Mouse (Mus musculus) heart, adult 11 months (tissue): ENCODE results near the gene Etv6.

Source experiments
- DNase-seq: peaks from one replicate; pipeline ENCODE4 v3.0.0; 2022

Gene Etv6

GRCm38 (mm10) chr6:134217747-134218146 lies 182.2 kb downstream of the Etv6 start:
- no peak for DNase-seq

DNA sequence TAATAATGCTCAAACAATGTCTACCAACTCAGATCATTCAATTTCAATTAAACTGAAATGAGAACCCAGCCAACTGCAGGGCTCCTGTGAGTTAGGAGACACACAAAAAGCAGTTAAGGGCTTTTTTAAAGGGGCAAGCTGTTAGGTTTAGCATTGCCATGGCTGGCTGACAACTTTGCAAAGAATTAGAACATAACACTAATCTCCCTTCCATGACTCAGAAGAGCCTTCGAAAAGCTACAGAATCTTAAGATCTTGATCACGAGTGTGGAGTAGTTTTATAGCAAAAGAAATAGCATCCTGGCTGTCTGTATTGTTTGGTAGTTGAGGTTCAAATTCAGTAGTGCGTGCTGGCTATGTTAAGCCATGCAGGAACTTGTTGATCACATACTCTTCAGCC lies 182.9 kb downstream of the Etv6 start:
- no peak for DNase-seq

- no peak for DNase-seq
Observed at GRCm38 (mm10) chr6:134219358-134219757, 183.9 kb downstream of the Etv6 start.

DNA sequence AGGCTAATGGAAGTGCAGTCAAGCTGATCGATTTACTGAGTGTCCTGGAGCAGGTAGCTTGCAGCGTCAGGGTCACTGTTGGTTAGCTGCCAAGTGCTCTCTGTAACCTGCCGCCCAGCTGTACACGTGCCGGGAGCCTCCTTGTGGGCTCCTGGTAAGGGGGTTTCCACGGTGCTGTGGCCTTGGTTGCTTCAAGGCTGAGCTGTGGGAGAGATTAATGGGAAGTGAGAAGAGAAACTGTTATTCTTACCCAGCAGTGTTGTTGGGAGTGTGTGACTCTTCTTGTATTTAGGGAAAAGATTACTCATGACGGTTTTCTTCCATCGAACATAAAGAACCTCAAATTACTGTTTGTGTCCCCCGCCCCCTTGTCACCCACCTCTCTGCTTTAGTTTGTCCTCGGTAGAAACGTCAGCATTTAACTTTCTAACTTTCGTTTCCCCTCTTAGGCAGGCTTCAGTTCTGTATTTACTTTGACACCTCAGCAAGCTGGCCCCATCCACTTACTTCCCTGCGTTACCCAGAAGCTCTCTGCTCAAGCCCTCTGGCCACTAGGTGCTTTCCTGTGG lies 184.8 kb downstream of the Etv6 start:
- no peak for DNase-seq

DNA sequence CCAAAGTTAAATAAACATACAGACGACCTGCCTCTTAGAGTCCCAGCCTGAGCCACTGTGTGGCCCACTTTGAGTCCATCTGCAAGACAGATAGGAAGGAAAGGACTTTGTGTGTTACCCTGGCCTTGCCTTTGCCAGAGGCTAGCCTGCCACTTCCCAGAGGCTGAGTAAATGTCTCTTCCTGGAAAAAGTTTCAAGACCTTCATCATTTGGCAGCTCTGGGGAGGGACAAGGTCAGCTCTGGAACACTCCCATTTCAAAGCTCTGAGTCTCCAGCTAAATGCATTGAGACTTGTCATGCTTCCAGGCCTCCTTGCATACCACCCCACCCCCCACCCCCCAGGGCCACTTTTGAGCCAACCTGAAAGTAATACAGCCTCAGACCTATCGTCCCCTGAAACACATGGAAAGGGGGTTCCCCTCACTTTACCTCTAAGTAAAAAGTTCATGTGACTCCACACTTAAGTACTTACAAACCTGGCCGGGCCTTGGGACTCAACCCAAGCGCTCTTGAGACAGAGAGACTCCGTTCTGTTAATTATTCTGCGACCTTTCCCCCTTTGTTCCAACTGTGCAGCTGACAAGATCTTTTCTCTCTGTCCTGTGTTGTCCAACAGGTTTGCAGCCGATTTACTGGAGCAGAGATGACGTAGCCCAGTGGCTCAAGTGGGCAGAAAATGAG lies 186.9 kb downstream of the Etv6 start:
- DNase-seq = no peak

DNA sequence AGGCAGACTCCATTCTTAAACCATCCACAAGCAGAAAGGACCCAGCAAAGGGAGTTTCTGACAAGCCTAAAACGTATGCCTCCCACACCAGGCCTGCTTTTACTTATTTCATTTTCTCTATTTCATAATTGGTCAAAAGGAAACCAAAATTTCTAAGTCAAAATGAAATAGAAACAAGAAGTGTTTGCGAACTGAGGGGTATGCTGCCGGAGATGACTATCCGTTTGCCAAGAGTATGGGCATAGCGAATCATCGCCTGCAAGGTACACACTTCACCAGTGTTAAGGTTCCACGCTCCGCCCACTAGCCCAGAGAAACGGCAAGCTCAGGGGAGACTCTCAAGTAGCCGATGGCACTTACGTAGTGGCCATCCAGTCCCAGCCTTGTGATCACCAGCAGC lies 190.1 kb downstream of the Etv6 start:
- no peak for DNase-seq

DNA sequence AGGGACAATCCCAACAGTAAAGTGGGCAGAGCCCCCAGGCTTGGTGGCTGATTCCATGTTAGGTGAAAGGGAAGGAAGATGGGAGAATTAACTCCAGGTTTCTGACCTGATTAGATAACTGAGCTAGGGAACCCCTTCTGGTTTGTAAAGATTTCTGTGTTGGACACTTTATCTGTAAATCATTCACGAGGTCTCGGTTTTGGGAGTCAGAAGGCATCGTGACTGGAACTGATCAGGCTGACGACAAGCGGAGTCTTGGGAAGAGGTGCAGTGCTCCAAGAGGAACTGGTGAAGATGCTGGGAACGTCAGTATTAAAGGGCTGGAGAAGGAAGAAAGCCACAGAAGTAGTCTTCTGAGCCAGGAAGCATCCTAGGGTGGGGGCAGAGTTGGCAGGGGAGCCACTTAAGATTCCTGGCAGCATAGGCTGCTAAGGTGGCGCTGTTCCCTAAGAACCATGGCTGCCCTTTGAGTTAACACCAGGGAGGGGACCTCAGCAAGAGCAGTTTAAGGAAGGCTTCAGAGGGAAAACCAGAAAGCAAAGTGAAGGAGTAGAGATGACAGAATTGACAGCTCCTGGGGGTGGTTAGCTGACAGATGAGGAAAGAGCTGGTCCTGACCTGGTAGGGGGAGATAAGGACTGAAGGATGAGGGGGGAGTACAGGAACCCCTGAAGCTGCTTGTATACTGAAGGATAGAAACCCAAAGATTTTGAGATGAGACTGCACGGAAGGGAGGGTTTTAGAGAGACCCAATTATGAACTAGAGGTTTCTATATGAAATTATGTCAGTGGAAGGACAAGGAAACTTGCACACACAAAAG lies 191.1 kb downstream of the Etv6 start:
- no peak for DNase-seq

GRCm38 (mm10) chr6:134236311-134236710 lies 200.8 kb downstream of the Etv6 start:
- DNase-seq = no peak

DNA sequence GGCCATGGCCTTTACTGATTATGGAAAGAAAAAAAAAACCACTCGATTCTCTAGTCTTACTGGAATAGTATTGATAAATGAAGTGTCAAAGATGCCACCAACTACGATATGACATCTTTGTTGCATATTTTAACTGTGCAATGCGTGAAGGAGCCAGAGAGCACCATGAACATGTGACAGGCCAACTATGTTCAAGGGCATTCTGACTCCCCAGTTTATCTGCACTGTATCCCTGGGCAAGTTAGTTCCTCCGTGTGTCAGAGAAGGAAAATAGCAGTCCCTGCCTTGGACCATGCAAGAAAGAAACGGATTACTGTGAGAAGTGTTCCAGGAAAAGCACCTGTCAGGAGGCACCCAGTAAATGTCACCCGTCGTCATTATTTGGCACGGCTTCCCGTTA lies 203.0 kb downstream of the Etv6 start:
- DNase-seq = no peak

- DNase-seq = no peak
Observed at GRCm38 (mm10) chr6:134240988-134241387, 205.5 kb downstream of the Etv6 start.

- no peak for DNase-seq
Observed at GRCm38 (mm10) chr6:134243119-134243518, 207.6 kb downstream of the Etv6 start.

GRCm38 (mm10) chr6:134243546-134243945 lies 208.0 kb downstream of the Etv6 start:
- peak; percentile 94 for DNase-seq

DNA sequence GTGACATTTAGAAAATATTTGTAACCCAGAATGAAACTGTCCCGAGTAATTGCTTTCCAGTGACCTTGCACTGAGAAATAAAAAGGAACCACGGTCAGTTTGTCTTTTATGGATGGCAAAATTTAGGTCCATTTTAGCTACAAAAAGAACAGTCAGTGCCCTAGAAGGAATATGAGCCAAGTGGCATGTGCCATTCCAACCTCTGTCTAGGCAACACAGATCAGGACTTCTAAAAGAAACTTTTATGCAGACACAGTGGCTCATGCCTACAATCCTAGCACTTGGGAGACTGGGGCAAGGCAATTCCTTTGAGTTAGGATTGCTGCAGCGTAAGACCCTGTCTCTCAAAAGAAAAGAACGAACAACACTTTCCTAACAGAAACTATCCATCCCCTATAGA lies 208.6 kb downstream of the Etv6 start:
- no peak for DNase-seq

GRCm38 (mm10) chr6:134246109-134246508 lies 210.6 kb downstream of the Etv6 start:
- DNase-seq = no peak

- no peak for DNase-seq
Observed at GRCm38 (mm10) chr6:134247324-134247723, 211.8 kb downstream of the Etv6 start.

- no peak for DNase-seq
Observed at GRCm38 (mm10) chr6:134248720-134249119, 213.2 kb downstream of the Etv6 start.

GRCm38 (mm10) chr6:134250764-134251163 lies 215.3 kb downstream of the Etv6 start:
- DNase-seq = no peak

DNA sequence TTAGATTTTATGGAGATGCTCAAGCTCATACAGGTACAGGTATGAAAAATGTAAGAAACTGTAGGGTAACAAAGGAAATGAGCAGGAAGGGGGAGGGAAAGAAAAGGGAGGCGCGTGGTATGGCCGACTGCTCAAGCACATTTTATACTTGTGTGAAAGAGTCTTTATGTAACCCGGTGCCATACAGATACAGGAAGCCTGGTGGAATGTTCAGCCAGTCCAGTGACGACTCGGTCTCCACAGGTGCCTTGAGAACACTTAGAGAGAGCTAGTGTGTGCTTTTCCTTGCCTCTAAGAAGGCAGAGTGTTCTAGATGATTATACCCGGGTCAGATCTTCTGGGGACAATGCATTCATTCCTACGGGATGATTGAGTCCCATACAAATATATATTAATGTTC lies 215.9 kb downstream of the Etv6 start:
- DNase-seq = no peak

- DNase-seq = no peak
Observed at GRCm38 (mm10) chr6:134252081-134252755, 216.7 kb downstream of the Etv6 start.

DNA sequence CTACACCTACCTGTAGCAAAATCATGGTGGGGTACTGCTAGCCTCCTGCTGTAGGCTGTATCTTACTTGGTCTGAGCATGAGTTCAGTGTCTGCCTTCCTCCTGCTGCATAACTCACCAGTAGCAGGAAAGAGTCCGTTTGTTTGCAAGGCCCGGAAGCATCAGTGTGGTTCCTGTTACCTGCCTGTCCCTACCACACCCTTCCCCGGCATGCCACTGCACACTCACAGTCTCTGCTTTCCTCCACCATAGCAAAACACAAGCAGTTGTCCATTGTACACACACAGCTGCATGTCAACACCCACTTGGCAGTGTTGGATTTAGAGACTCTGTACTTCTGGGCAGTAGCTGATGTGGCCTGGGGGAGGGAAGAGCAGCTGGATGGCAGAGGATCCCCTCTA lies 220.9 kb downstream of the Etv6 start:
- DNase-seq = no peak

DNA sequence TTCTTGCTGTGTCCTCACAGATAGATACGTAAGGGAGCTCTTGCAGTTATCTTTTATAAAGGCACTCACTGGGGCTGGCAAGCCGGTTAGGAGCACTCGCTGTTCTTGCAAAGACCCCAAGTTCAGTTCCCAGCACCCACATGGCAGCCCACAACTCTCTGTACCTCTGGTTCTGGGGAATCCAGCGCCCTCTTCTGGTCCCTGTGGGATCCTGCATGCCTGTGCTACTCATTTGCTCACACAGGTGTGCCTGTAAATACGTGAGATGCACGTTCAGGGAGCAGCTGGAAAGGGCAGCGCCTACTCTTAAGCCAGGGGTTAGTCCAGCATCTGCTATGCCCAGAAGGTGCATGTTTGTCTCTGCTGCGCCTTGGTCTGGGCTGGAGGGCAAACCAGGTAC lies 224.4 kb downstream of the Etv6 start:
- no peak for DNase-seq

GRCm38 (mm10) chr6:134261904-134262303 lies 226.4 kb downstream of the Etv6 start:
- DNase-seq = peak; percentile 91

DNA sequence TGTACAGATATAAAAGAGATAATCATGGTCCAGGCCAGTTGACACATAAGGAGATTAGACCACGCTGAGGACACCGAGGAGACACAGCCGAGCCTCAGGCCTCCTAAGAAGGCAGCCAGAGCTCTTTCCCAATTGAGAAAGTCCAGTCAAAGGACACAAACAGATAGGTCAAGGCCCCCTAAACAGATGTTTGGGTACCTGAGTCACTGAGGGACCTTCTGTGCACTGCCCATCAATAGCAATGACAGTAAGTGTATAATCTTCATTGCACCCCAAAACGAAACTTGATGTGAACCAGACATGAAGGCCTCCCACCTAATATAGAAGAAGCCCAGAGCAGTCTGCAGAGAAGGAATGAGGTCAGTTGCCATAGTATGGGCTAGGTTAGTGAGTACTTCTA lies 226.9 kb downstream of the Etv6 start:
- peak; percentile 86 for DNase-seq
